In the genomic region with DNA sequence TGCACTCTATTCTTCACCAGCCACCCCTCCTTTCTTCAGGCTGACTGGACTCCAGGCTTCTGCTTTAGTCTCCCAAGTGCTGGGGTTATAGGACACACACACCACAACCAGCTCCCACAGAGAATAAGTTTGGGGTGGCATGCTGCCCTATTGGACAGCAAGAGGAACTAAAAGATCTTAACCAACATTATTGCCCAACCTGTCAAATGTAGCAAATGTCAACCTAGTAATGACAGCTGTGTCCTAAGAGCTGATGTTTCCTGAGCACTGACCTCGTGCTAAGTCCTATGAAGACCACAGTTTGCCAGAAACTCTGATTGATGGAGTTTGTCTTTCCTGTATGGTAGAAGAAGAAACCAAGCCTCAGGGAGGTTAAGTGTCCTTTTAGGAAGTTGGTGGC, we compare ENCODE assay signal across 28 mouse cellular contexts.
DNase-seq lines count a peak whose midpoint lies in the region; ATAC-seq and TF ChIP-seq lines count a peak whose summit lies in the region.
"Had no signal": no experiment of that assay in that cellular context is flagged by ENCODE, and none has a peak within 500 bp of the region (broad histone marks: within the 10 kb centered on the region; RNA-seq: fewer than 3 reads in every experiment).

No protein-coding gene starts in this region.

- no peak overlapping the region for H3K4me3 ChIP-seq in gastrocnemius, adult 2 months
- H3K4me3 ChIP-seq: embryonic facial prominence, embryonic 13.5 days; forebrain, embryonic 10.5 days; forebrain, embryonic 15.5 days; heart, embryonic 13.5 days; limb, embryonic 10.5 days; limb, embryonic 15.5 days; neural tube, embryonic 15.5 days had no signal

- TF ChIP-seq CTCF in gastrocnemius, adult 2 months (IDR thresholded peaks at IDR 0.05): no peak

- ATAC-seq in megakaryocyte progenitor cell, adult 5-6 weeks (replicated peaks; ENCODE audit: poor library complexity): peak; percentile 88
- ATAC-seq: forebrain, embryonic 15.5 days; hindbrain, embryonic 16.5 days; Patski had no signal

- intact Hi-C loops in gastrocnemius, adult 2 months (cut with DNase I): no loop called here
- intact Hi-C loops in heart, postnatal 14 days (cut with DNase I): no loop called here
- intact Hi-C loops in left cerebral cortex, postnatal 10 days (cut with DNase I): no loop called here

- DNase-seq in gastrocnemius, adult 2 months: no peak
- DNase-seq in gastrocnemius, postnatal 10 days: no peak
- DNase-seq in lung, postnatal 36 days: peak; percentile 49
- no peak for DNase-seq in lung, postnatal 14 days
- no peak for DNase-seq in heart, postnatal 14 days
- DNase-seq in left cerebral cortex, postnatal 10 days (ENCODE audit: extremely low spot score in 1 of 2, low spot score in 2 of 2): no peak
- DNase-seq: cerebellum, adult 8-10 months; cerebellum, postnatal 36 days; embryo, embryonic 11 days; heart, postnatal 10 days; kidney, adult 2 months; kidney, postnatal 36 days; lung, embryonic 14.5 days; lung, postnatal 4 days; midbrain, embryonic 14.5 days; right cerebral cortex, postnatal 25 days; spleen, adult 18-20 months; thymus, postnatal 25 days had no signal

- peak overlapping the region; percentile 7; the same call in 1 of the 2 replicates for H3K27ac ChIP-seq in gastrocnemius, adult 2 months
- H3K27ac ChIP-seq: embryonic facial prominence, embryonic 13.5 days; forebrain, embryonic 10.5 days; forebrain, embryonic 15.5 days; heart, embryonic 13.5 days; limb, embryonic 10.5 days; limb, embryonic 15.5 days; neural tube, embryonic 15.5 days had no signal
